Mouse (Mus musculus): ENCODE results near the gene Rsph14. TPM values are rescaled to one million over a fixed set of nuclear protein-coding genes. Genes with fewer than 3 reads are reported as not detected.

Rsph14 gene
- polyA plus RNA-seq, 1 experiment from 2014 or later, result 0.62 TPM

DNA sequence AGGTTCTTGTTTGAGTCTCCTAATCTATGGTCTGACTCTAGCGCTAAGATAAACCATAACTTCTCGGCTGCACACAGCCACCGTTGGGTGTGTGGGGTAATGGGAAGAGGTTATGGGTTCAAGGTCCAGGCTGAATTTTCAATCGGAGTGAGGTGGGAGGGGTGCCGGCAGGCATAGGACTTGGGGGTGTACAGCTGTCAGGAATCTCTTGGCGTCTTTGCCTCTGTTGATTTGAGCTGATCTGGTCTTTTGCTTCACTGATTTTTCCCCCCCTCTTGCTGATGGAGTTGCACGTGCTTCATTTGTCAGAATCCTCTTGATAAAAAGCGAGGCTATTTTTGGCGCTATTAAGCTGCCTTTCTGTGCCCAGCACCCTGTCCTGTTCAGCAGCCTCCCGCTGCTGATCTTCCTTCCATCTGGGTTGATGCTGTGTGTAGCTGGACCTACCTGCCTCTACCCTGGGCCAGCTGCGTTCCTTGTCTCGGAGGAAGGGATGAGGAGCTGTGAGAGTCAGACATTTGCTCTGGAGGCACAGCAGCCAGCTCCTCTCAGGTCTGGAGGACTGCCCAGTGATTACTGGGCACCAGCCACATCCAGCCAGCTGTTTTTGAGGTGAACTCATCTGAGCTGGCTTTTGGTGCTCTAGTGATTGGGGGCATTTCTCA lies 31.0 kb upstream of the Rsph14 start:
- Histone ChIP-seq H3K4me3 (ENCODE audit: low read depth, low read length) (peak overlapping the region; percentile 85), H3K4me1 (ENCODE audit: control insufficient read depth, insufficient read depth, low read length) (peaks cover 65% of the 10 kb centered on the region), H3K4me2 (ENCODE audit: low read length) (peak overlapping the region; percentile 94), H3K9me3 (replicated peaks; ENCODE audit: control insufficient read depth, low read length, poor library complexity, severe bottlenecking) (no peaks in the 10 kb centered on the region), H3K9ac (ENCODE audit: low read depth, low read length) (peak overlapping the region; percentile 49), H3K27me3 (ENCODE audit: control insufficient read depth, insufficient read depth, low read depth, low read length) (no peaks in the 10 kb centered on the region), H3K36me3 (ENCODE audit: control insufficient read depth, insufficient read depth, low read length) (no peaks in the 10 kb centered on the region), H3K27ac (ENCODE audit: low read length) (peak overlapping the region; percentile 10; the same call in 1 of the 2 replicates)
- 48% methylated on average over 12 of the region's 12 CpGs for WGBS
- ATAC-seq, result no peak

DNA sequence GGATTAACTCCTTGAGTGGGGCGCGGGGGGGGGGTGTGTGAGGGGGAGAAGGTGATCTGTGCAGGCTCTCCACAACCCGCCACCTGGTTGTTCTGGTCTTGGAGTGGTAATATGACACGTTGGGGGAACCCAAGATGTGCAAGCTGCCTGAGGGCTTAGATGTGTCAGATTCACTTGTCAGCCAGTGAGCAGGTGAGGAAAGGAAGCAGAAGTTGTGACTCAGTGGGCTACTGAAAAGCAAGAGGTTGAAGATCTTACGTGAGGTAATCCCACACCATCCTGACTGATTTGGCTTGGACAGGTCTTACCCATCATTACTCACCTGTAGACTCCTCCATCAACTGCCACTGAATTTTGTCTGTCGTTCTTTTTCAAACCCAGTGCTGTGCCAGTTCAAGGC lies 30.2 kb upstream of the Rsph14 start:
- peak overlapping the region; percentile 94 for H3K4me2 ChIP-seq (ENCODE audit: low read length)
- no peaks in the 10 kb centered on the region for H3K27me3 ChIP-seq (ENCODE audit: control insufficient read depth, insufficient read depth, low read depth, low read length)
- no peak overlapping the region for H3K27ac ChIP-seq (ENCODE audit: low read length)
- peak overlapping the region; percentile 96 for H3K9ac ChIP-seq (ENCODE audit: low read depth, low read length)
- peaks cover 60% of the 10 kb centered on the region for H3K4me1 ChIP-seq (ENCODE audit: control insufficient read depth, insufficient read depth, low read length)
- H3K36me3 ChIP-seq (ENCODE audit: control insufficient read depth, insufficient read depth, low read length), result no peaks in the 10 kb centered on the region
- WGBS, result 35% methylated on average over 6 of the region's 6 CpGs
- ATAC-seq, result no peak
- H3K9me3 ChIP-seq (replicated peaks; ENCODE audit: control insufficient read depth, low read length, poor library complexity, severe bottlenecking), result no peaks in the 10 kb centered on the region
- peak overlapping the region; percentile 85 for H3K4me3 ChIP-seq (ENCODE audit: low read depth, low read length)

DNA sequence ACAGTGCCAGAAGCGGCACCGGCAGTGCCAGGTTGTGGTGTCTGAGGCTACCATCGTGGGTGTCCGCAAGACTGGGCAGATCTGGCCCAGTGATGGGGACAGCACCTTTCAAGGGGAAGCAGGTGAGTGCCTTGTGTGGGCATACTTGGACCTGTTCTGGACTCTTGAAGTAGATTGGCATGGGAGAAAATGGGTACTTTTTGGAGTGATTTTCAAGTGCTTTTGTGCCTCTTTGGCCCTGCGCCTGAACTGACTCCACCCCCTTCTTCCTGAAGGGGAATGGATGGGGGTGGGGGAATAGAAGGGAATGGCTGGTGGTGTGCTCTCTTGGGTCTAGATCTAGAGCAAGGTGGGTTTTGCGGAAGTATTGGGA lies 29.8 kb upstream of the Rsph14 start:
- H3K36me3 ChIP-seq (ENCODE audit: control insufficient read depth, insufficient read depth, low read length), result no peaks in the 10 kb centered on the region
- H3K9ac ChIP-seq (ENCODE audit: low read depth, low read length), result peak overlapping the region; percentile 96
- H3K27ac ChIP-seq (ENCODE audit: low read length), result no peak overlapping the region
- H3K27me3 ChIP-seq (ENCODE audit: control insufficient read depth, insufficient read depth, low read depth, low read length), result no peaks in the 10 kb centered on the region
- ATAC-seq, result no peak
- no peaks in the 10 kb centered on the region for H3K9me3 ChIP-seq (replicated peaks; ENCODE audit: control insufficient read depth, low read length, poor library complexity, severe bottlenecking)
- 10% methylated on average over 6 of the region's 6 CpGs for WGBS
- H3K4me2 ChIP-seq (ENCODE audit: low read length), result peak overlapping the region; percentile 94
- H3K4me3 ChIP-seq (ENCODE audit: low read depth, low read length), result peak overlapping the region; percentile 85
- H3K4me1 ChIP-seq (ENCODE audit: control insufficient read depth, insufficient read depth, low read length), result peaks cover 56% of the 10 kb centered on the region

DNA sequence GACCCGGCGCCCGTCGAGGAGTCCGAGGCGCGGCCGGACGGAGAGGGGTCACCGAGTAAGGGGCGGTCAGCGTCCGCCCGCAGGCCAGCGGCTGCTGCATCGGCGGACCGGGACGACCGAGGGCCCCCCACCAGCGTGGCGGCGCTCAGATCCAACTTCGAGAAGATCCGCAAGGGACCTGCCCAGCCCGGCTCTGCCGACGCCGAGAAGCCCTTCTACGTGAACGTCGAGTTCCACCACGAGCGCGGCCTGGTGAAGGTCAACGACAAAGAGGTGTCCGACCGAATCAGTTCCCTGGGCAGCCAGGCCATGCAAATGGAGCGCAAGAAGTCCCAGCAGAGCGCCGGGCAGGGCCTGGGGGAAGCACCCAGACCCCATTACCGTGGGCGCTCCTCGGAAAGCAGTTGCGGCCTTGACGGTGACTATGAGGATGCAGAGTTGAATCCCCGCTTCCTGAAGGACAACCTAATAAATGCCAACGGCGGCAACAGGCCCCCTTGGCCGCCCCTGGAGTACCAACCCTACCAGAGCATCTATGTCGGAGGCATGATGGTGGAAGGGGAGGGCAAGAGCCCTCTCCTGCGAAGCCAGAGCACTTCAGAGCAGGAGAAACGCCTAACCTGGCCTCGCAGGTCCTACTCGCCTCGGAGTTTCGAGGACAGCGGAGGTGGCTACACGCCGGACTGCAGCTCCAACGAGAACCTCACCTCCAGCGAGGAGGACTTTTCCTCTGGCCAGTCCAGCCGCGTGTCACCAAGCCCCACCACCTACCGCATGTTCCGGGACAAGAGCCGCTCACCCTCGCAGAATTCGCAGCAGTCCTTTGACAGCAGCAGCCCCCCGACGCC lies 29.2 kb upstream of the Rsph14 start:
- Histone ChIP-seq H3K4me2 (ENCODE audit: low read length) (peak overlapping the region; percentile 94), H3K36me3 (ENCODE audit: control insufficient read depth, insufficient read depth, low read length) (no peaks in the 10 kb centered on the region), H3K9me3 (replicated peaks; ENCODE audit: control insufficient read depth, low read length, poor library complexity, severe bottlenecking) (no peaks in the 10 kb centered on the region), H3K4me3 (ENCODE audit: low read depth, low read length) (peak overlapping the region; percentile 85), H3K27ac (ENCODE audit: low read length) (peak overlapping the region; percentile 93), H3K9ac (ENCODE audit: low read depth, low read length) (peak overlapping the region; percentile 96), H3K4me1 (ENCODE audit: control insufficient read depth, insufficient read depth, low read length) (peaks cover 54% of the 10 kb centered on the region), H3K27me3 (ENCODE audit: control insufficient read depth, insufficient read depth, low read depth, low read length) (no peaks in the 10 kb centered on the region)
- 1% methylated on average over 61 of the region's 71 CpGs for WGBS
- ATAC-seq, result no peak

DNA sequence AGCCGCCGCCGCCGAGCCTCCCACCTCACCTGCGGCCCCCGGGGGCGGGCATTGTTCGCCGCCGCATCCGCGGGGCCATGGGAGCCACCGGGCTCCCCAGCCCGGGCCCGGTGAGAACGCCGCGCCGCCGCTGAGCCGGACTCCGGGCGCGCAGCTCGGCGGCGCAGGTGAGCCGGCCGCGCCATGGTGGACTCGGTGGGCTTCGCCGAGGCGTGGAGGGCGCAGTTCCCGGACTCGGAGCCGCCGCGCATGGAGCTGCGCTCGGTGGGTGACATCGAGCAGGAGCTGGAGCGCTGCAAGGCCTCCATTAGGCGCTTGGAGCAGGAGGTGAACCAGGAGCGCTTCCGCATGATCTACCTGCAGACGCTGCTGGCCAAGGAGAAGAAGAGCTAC lies 28.5 kb upstream of the Rsph14 start:
- Histone ChIP-seq H3K4me3 (ENCODE audit: low read depth, low read length) (peak overlapping the region; percentile 85), H3K4me2 (ENCODE audit: low read length) (peak overlapping the region; percentile 94), H3K9me3 (replicated peaks; ENCODE audit: control insufficient read depth, low read length, poor library complexity, severe bottlenecking) (no peaks in the 10 kb centered on the region), H3K27ac (ENCODE audit: low read length) (peak overlapping the region; percentile 93), H3K27me3 (ENCODE audit: control insufficient read depth, insufficient read depth, low read depth, low read length) (no peaks in the 10 kb centered on the region), H3K36me3 (ENCODE audit: control insufficient read depth, insufficient read depth, low read length) (no peaks in the 10 kb centered on the region), H3K4me1 (ENCODE audit: control insufficient read depth, insufficient read depth, low read length) (peaks cover 57% of the 10 kb centered on the region), H3K9ac (ENCODE audit: low read depth, low read length) (peak overlapping the region; percentile 96)
- under 1% methylated on average over 41 of the region's 48 CpGs for WGBS
- ATAC-seq, result no peak; the same call in none of the 2 replicates

DNA sequence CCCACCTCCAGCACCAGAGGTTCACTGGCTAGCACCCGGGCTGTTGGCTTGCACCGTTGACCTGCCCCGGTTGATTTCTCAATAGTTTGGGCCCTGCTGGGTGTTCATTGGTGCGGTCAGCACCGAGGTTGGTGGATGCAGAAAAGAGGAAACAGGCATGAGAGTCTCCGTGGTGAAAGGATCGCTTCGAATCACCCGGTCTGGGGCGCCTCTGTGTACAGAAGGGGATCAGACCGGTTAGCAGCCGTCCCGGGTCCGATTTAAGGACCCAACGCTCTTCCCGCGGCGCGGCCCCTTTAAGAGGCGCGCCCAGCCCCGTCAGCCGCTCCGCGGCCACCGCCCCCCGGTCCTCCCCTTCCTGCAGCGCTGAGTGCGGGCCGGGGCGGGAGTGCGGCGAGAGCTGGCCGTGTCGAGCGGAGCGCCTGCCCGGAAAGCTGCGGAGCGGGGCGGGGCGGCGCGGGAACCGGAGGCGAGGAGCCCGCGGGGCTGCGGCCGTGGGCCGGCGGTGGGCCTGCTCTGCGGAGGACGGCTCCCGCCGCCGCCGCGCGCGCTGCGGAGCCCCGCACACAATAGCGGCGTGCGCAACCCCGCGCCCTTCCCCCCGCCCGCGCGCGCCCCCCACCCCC lies 27.9 kb upstream of the Rsph14 start, which contains the start of gene Bcr:
Bcr (plus strand) TSS at position 376 of the 626 bp plus-strand sequence.
- H3K27me3 ChIP-seq (ENCODE audit: control insufficient read depth, insufficient read depth, low read depth, low read length), result no peaks in the 10 kb centered on the region
- ATAC-seq, result peak; percentile 84
- H3K27ac ChIP-seq (ENCODE audit: low read length), result peak within 1 kb of the TSS; percentile 93
- peak within 1 kb of the TSS; percentile 94 for H3K4me2 ChIP-seq (ENCODE audit: low read length)
- no peaks in the 10 kb centered on the region for H3K36me3 ChIP-seq (ENCODE audit: control insufficient read depth, insufficient read depth, low read length)
- peaks cover 55% of the 10 kb centered on the region for H3K4me1 ChIP-seq (ENCODE audit: control insufficient read depth, insufficient read depth, low read length)
- peak within 1 kb of the TSS; percentile 85 for H3K4me3 ChIP-seq (ENCODE audit: low read depth, low read length)
- peak within 1 kb of the TSS; percentile 96 for H3K9ac ChIP-seq (ENCODE audit: low read depth, low read length)
- WGBS, result under 1% methylated on average over 30 of the region's 73 CpGs
- no peaks in the 10 kb centered on the region for H3K9me3 ChIP-seq (replicated peaks; ENCODE audit: control insufficient read depth, low read length, poor library complexity, severe bottlenecking)

DNA sequence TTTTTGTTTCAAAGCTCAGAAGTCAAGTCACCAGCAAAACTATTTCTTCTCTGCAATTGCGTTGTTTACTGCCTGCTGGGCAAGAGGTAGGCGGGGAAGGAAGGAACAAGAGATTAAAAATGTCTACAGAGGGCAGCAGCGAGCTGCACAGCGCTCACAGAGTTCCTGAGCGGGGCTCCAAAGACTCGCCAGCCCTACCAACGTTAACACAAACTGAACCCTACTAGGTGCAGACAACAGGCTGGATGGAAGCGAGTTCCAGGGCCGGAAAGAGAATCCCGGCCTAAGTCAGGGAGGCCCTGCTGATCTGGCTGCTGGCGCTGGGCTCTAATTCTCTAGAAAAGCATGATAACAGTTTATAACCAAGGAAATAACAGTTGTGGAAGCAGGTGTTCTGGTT lies 27.0 kb upstream of the Rsph14 start:
- Histone ChIP-seq H3K27ac (ENCODE audit: low read length) (peak overlapping the region; percentile 18; the same call in 1 of the 2 replicates), H3K4me2 (ENCODE audit: low read length) (peak overlapping the region; percentile 94), H3K4me3 (ENCODE audit: low read depth, low read length) (peak overlapping the region; percentile 85), H3K36me3 (ENCODE audit: control insufficient read depth, insufficient read depth, low read length) (no peaks in the 10 kb centered on the region), H3K27me3 (ENCODE audit: control insufficient read depth, insufficient read depth, low read depth, low read length) (no peaks in the 10 kb centered on the region), H3K9ac (ENCODE audit: low read depth, low read length) (no peak overlapping the region), H3K4me1 (ENCODE audit: control insufficient read depth, insufficient read depth, low read length) (peaks cover 46% of the 10 kb centered on the region), H3K9me3 (replicated peaks; ENCODE audit: control insufficient read depth, low read length, poor library complexity, severe bottlenecking) (no peaks in the 10 kb centered on the region)
- no peak for ATAC-seq
- WGBS, result 3% methylated on average over 11 of the region's 11 CpGs

DNA sequence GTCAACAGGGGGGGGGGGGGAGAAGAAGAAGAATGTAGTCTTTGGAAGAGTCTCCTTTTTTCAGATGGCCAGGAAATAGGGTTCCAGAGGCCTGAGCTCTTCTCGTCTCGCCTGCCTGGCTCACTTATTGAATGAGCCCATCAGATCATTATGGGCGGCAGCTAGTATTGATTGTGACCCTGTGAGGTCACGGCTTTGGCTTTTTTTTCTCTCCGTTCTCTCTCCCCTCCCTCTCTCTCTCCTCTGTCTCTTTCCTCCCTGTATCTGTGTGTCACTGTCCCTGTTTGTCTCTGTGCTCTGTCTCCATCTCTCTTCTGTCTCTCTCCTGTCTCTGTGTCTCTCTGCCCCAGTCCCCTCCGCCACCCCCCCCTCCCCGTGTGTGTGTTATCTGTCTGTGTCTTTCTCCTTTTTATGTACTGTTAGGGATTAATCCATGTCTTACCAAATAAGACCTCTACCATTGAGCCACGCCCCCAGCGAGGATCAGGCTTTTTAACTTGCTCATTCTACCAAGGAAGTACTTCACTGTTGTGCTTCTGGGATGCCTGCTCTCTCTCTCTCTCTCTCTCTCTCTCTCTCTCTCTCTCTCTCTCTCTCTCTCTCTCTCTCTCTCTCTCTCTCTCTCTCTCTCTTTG lies 26.5 kb upstream of the Rsph14 start:
- WGBS, result 7% methylated on average over 9 of the region's 9 CpGs
- H3K36me3 ChIP-seq (ENCODE audit: control insufficient read depth, insufficient read depth, low read length), result no peaks in the 10 kb centered on the region
- H3K27me3 ChIP-seq (ENCODE audit: control insufficient read depth, insufficient read depth, low read depth, low read length), result no peaks in the 10 kb centered on the region
- H3K4me1 ChIP-seq (ENCODE audit: control insufficient read depth, insufficient read depth, low read length), result peaks cover 41% of the 10 kb centered on the region
- no peaks in the 10 kb centered on the region for H3K9me3 ChIP-seq (replicated peaks; ENCODE audit: control insufficient read depth, low read length, poor library complexity, severe bottlenecking)
- no peak overlapping the region for H3K4me3 ChIP-seq (ENCODE audit: low read depth, low read length)
- no peak overlapping the region for H3K9ac ChIP-seq (ENCODE audit: low read depth, low read length)
- no peak overlapping the region for H3K27ac ChIP-seq (ENCODE audit: low read length)
- peak overlapping the region; percentile 94; the same call in 1 of the 2 replicates for H3K4me2 ChIP-seq (ENCODE audit: low read length)
- ATAC-seq, result no peak
